In the genomic region with DNA sequence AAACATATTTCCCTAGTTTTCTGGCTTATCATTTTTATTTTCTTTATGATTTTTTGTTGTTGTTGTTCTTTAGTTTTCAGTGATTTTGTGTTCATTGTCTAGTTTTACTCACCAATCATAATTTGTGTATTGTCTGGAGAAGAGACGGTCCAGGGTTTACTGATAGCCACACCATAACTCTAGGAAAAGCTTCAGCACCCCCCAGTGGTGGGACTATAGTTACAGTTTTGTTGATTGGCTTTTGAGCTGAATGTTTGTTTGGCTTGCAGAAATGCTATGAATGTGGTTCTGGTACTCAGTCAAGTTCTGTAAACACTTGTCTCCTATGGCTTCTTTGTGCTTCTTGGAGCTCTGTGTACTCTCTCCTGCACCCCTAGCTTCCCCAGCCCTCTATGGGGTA, we compare ENCODE assay signal across 8 mouse cellular contexts.
DNase-seq lines count a peak whose midpoint lies in the region; ATAC-seq and TF ChIP-seq lines count a peak whose summit lies in the region.

No protein-coding gene starts in this region.

- H3K9me3 ChIP-seq in hindbrain, postnatal 0 days (ENCODE audit: low read length): no peaks in the 10 kb centered on the region
- H3K9me3 ChIP-seq in hindbrain, embryonic 10.5 days: no peaks in the 10 kb centered on the region

- peaks cover 58% of the 10 kb centered on the region for H3K36me3 ChIP-seq in hindbrain, postnatal 0 days (ENCODE audit: insufficient read depth, low read length)
- H3K36me3 ChIP-seq in hindbrain, embryonic 10.5 days: peaks cover 96% of the 10 kb centered on the region

- no peaks in the 10 kb centered on the region for H3K4me1 ChIP-seq in hindbrain, postnatal 0 days (ENCODE audit: insufficient read depth, low read length)
- H3K4me1 ChIP-seq in hindbrain, embryonic 10.5 days (replicated peaks): no peaks in the 10 kb centered on the region
- 0 out of 2 replicates have a peak, but pooled peaks cover 2% of the 10 kb centered on the region for H3K4me1 ChIP-seq in lung, adult 2 months (ENCODE audit: control insufficient read depth, insufficient read depth, low read length)

- no peak overlapping the region for H3K9ac ChIP-seq in hindbrain, postnatal 0 days (replicated peaks; ENCODE audit: low read length)

- ATAC-seq in hindbrain, postnatal 0 days: no peak
- no peak for ATAC-seq in megakaryocyte, adult 5-6 weeks (ENCODE audit: poor library complexity, severe bottlenecking)
- ATAC-seq in inflammation-experienced regulatory T-cells, adult 6 months: no peak

- peak; percentile 64 for TF ChIP-seq CTCF in hindbrain, postnatal 0 days (IDR thresholded peaks at IDR 0.05; ENCODE audit: low read depth)
- no peak for TF ChIP-seq CTCF in lung, adult 2 months (IDR thresholded peaks at IDR 0.05; ENCODE audit: insufficient read depth, low read length)

- 28% methylated on average over 1 of the region's 1 CpGs for WGBS in hindbrain, postnatal 0 days
- WGBS in hindbrain, embryonic 10.5 days: 76% methylated on average over 1 of the region's 1 CpGs
- 19% methylated on average over 1 of the region's 1 CpGs for WGBS in lung, adult 2 months

- no peak overlapping the region for H3K4me2 ChIP-seq in hindbrain, postnatal 0 days (ENCODE audit: low read depth, low read length)

- H3K4me3 ChIP-seq in hindbrain, postnatal 0 days (ENCODE audit: low read length): no peak overlapping the region
- no peak overlapping the region for H3K4me3 ChIP-seq in hindbrain, embryonic 10.5 days
- H3K4me3 ChIP-seq in lung, adult 2 months (replicated peaks; ENCODE audit: extremely low read depth, low read depth, low read length): no peak overlapping the region

- peak; percentile 50 for DNase-seq in hindbrain, postnatal 0 days (ENCODE audit: low spot score)
- DNase-seq in hindbrain, embryonic 10.5 days (ENCODE audit: low spot score): no peak
- peak; percentile 31 for DNase-seq in urinary bladder, postnatal 25 days (ENCODE audit: low spot score)
- no peak for DNase-seq in urinary bladder, postnatal 4 days (ENCODE audit: low spot score in 2 of 2)
- DNase-seq in cerebellum, postnatal 10 days: peak; percentile 70 to 76
- DNase-seq in lung, adult 2 months: peak; percentile 52

- no peak overlapping the region for H3K27ac ChIP-seq in hindbrain, postnatal 0 days
- H3K27ac ChIP-seq in hindbrain, embryonic 10.5 days: no peak overlapping the region

- no peaks in the 10 kb centered on the region for H3K27me3 ChIP-seq in hindbrain, postnatal 0 days (ENCODE audit: insufficient read depth, low read length)
- no peaks in the 10 kb centered on the region for H3K27me3 ChIP-seq in hindbrain, embryonic 10.5 days (ENCODE audit: insufficient read depth, poor library complexity, severe bottlenecking)

- no peak for TF ChIP-seq POLR2A in lung, adult 2 months (IDR thresholded peaks at IDR 0.05; ENCODE audit: borderline replicate concordance, extremely low read depth, low read depth, low read length)

Comparison
In these comparisons a context has a peak if more than half of its experiments do, and no peak if none do; other contexts are left out.
1. DNase-seq: peak in hindbrain, postnatal 0 days (single experiment), urinary bladder, postnatal 25 days (single experiment), cerebellum, postnatal 10 days (2 of 2) and lung, adult 2 months (single experiment); none in hindbrain, embryonic 10.5 days (single experiment) and urinary bladder, postnatal 4 days (0 of 2).